Mouse (Mus musculus): ENCODE data around the gene Gm4307. TPM values are rescaled to one million over a fixed set of nuclear protein-coding genes. Genes with fewer than 3 reads are reported as not detected.
"Not testable (repeated sequence)": the region's sequence is repeated elsewhere in the genome, so short reads cannot be mapped to it uniquely, and the experiment has no call there.

Gm4307 gene
- not detected in 2 replicates for polyA plus RNA-seq (2015; fragmentation: Nextera tagmentation; extraction: Ambion mirVana)

DNA sequence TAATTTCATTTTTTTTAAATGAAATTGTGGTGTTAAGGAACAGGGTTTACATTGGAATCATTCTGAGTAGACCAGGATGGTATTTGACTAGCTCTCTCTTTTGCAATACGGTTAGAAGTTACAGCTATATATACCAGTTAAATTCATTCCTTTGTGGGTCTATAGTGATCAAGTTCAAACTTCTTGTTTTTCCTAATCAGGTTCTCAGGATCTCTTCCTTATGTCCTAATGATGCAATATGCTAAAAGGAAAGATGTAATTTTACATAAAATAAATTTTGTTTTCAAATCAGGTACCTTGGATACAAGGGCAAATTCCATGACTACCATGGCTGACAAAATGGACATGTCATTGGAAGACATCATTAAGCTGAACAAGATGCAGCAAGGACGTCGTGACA is at the start of gene Gm4307:
Gene Gm4307 (plus strand): TSS at position 301 of the 400 bp plus-strand sequence.
- ATAC-seq (ENCODE audit: low FRiP score, low read depth); H3K4me1 ChIP-seq; H3K9me3 ChIP-seq; H3K27me3 ChIP-seq; H3K36me3 ChIP-seq; H3K4me2 ChIP-seq (replicated peaks); H3K9ac ChIP-seq; H3K27ac ChIP-seq; H3K4me3 ChIP-seq: not testable (repeated sequence)
- WGBS = no CpG with 5 or more reads among the region's 3 CpGs

DNA sequence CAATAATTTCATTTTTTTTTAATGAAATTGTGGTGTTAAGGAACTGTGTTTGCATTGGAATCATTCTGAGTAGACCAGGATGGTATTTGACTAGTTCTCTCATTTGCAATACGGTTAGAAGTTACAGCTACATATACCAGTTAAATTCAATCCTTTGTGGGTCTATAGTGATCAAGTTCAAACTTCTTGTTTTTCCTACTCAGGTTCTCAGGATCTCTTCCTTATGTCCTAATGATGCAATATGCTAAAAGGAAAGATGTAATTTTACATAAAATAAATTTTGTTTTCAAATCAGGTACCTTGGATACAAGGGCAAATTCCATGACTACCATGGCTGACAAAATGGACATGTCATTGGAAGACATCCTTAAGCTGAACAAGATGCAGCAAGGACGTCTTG is 25.8 kb upstream of the Gm4307 start, which contains the start of gene Gm4301:
Gene Gm4301 (plus strand): TSS at position 301 of the 400 bp plus-strand sequence.
- ATAC-seq (ENCODE audit: low FRiP score, low read depth) = not testable (repeated sequence)

DNA sequence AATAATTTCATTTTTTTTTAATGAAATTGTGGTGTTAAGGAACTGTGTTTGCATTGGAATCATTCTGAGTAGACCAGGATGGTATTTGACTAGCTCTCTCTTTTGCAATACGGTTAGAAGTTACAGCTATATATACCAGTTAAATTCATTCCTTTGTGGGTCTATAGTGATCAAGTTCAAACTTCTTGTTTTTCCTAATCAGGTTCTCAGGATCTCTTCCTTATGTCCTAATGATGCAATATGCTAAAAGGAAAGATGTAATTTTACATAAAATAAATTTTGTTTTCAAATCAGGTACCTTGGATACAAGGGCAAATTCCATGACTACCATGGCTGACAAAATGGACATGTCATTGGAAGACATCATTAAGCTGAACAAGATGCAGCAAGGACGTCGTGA is 20.6 kb upstream of the Gm4307 start, which contains the start of gene Gm4302:
Gene Gm4302 (plus strand): TSS at position 301 of the 400 bp plus-strand sequence.
- H3K27me3 ChIP-seq; H3K9me3 ChIP-seq; H3K4me2 ChIP-seq (replicated peaks); H3K36me3 ChIP-seq; H3K4me1 ChIP-seq; H3K27ac ChIP-seq; H3K9ac ChIP-seq; ATAC-seq (ENCODE audit: low FRiP score, low read depth); H3K4me3 ChIP-seq: not testable (repeated sequence)
- WGBS = no CpG with 5 or more reads among the region's 3 CpGs

More for the DNA sequence above, 25.8 kb upstream of the Gm4307 start, which contains the start of gene Gm4301:
- not testable (repeated sequence) for H3K27me3 ChIP-seq; H3K4me3 ChIP-seq; H3K9ac ChIP-seq; H3K36me3 ChIP-seq; H3K27ac ChIP-seq; H3K4me1 ChIP-seq; H3K4me2 ChIP-seq (replicated peaks); H3K9me3 ChIP-seq
- no CpG with 5 or more reads among the region's 2 CpGs for WGBS

DNA sequence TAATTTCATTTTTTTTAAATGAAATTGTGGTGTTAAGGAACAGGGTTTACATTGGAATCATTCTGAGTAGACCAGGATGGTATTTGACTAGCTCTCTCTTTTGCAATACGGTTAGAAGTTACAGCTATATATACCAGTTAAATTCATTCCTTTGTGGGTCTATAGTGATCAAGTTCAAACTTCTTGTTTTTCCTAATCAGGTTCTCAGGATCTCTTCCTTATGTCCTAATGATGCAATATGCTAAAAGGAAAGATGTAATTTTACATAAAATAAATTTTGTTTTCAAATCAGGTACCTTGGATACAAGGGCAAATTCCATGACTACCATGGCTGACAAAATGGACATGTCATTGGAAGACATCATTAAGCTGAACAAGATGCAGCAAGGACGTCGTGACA is 15.5 kb upstream of the Gm4307 start, which contains the start of gene Gm4303:
Gene Gm4303 (plus strand): TSS at position 301 of the 400 bp plus-strand sequence.
- not testable (repeated sequence) for H3K4me2 ChIP-seq (replicated peaks); H3K27me3 ChIP-seq; H3K9ac ChIP-seq; H3K9me3 ChIP-seq; H3K27ac ChIP-seq; H3K4me1 ChIP-seq; ATAC-seq (ENCODE audit: low FRiP score, low read depth); H3K4me3 ChIP-seq; H3K36me3 ChIP-seq
- WGBS = no CpG with 5 or more reads among the region's 3 CpGs

DNA sequence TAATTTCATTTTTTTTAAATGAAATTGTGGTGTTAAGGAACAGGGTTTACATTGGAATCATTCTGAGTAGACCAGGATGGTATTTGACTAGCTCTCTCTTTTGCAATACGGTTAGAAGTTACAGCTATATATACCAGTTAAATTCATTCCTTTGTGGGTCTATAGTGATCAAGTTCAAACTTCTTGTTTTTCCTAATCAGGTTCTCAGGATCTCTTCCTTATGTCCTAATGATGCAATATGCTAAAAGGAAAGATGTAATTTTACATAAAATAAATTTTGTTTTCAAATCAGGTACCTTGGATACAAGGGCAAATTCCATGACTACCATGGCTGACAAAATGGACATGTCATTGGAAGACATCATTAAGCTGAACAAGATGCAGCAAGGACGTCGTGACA is 10.3 kb upstream of the Gm4307 start, which contains the start of gene Gm4305:
Gene Gm4305 (plus strand): TSS at position 301 of the 400 bp plus-strand sequence.
- not testable (repeated sequence) for H3K4me1 ChIP-seq; ATAC-seq (ENCODE audit: low FRiP score, low read depth); H3K9ac ChIP-seq; H3K9me3 ChIP-seq; H3K4me2 ChIP-seq (replicated peaks); H3K27me3 ChIP-seq; H3K4me3 ChIP-seq; H3K27ac ChIP-seq; H3K36me3 ChIP-seq
- WGBS = no CpG with 5 or more reads among the region's 3 CpGs

DNA sequence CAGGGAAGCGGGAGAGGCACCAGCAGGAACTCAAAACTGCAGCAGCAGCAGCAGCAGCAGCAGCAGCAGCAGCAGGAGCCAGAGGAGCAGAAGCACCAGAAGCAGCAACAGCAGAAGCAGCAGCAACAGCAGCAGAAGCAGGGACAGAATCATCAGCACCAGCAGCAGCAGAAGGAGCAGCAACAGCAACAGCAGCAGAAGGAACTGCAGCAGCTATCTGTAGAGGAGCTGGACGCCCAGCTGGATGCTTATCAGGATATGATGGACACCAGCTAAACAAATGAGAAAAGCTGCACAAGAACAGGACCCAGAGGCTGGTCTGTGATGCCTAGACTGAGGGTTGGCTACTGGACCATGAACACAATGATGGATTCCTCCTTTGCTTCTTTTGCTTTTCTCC is 4.3 kb upstream of the Gm4307 start:
- not testable (repeated sequence) for H3K4me1 ChIP-seq; ATAC-seq (ENCODE audit: low FRiP score, low read depth); H3K4me2 ChIP-seq (replicated peaks); H3K4me3 ChIP-seq; H3K27ac ChIP-seq; H3K9me3 ChIP-seq; H3K27me3 ChIP-seq; H3K9ac ChIP-seq; H3K36me3 ChIP-seq
- 82% methylated on average over 2 of the region's 2 CpGs for WGBS

DNA sequence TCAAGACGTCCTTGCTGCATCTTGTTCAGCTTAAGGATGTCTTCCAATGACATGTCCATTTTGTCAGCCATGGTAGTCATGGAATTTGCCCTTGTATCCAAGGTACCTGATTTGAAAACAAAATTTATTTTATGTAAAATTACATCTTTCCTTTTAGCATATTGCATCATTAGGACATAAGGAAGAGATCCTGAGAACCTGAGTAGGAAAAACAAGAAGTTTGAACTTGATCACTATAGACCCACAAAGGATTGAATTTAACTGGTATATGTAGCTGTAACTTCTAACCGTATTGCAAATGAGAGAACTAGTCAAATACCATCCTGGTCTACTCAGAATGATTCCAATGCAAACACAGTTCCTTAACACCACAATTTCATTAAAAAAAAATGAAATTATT is 21.3 kb downstream of the Gm4307 start, which contains the start of gene Gm4312:
Gene Gm4312 (minus strand): TSS at position 101 of the 400 bp plus-strand sequence.
- H3K4me1 ChIP-seq; H3K9me3 ChIP-seq; ATAC-seq (ENCODE audit: low FRiP score, low read depth); H3K36me3 ChIP-seq; H3K27me3 ChIP-seq; H3K4me3 ChIP-seq; H3K4me2 ChIP-seq (replicated peaks); H3K27ac ChIP-seq; H3K9ac ChIP-seq: not testable (repeated sequence)
- WGBS = no CpG with 5 or more reads among the region's 2 CpGs

DNA sequence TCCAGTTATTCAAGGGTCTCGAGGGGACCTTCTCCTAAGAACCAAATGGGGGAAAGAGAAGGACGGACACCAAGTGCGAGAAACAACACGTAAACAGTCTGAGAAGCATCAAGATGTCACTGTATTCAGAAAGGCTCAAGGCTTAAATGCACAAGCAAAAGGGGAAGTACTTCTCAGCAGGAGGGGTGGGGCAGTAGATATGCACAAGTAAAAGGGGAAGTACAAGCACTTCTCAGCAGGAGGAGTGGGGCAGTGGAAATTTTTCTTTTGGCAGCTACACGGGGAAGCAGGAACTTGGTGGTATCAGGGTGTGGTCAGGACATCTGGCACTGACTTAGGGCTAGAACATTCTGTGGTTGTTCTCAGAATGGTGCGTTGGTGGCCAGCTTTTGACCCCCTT is 41.2 kb downstream of the Gm4307 start:
- not testable (repeated sequence) for H3K36me3 ChIP-seq; H3K27ac ChIP-seq; H3K4me3 ChIP-seq; H3K9me3 ChIP-seq; H3K4me1 ChIP-seq; H3K27me3 ChIP-seq; ATAC-seq (ENCODE audit: low FRiP score, low read depth); H3K4me2 ChIP-seq (replicated peaks); H3K9ac ChIP-seq
- 83% methylated on average over 6 of the region's 6 CpGs for WGBS

Other genes starting within 250 kb of the Gm4307 start
- gene Gm4301, start 25.7 kb upstream of the Gm4307 start, polyA plus RNA-seq (2015; fragmentation: Nextera tagmentation; extraction: Ambion mirVana) = not detected in 2 replicates
- not detected in 2 replicates for gene Gm4302, start 20.5 kb upstream of the Gm4307 start, polyA plus RNA-seq (2015; fragmentation: Nextera tagmentation; extraction: Ambion mirVana)
- gene Gm4303, start 15.4 kb upstream of the Gm4307 start, polyA plus RNA-seq (2015; fragmentation: Nextera tagmentation; extraction: Ambion mirVana) = not detected in 2 replicates
- gene Gm4305, start 10.2 kb upstream of the Gm4307 start, polyA plus RNA-seq (2015; fragmentation: Nextera tagmentation; extraction: Ambion mirVana) = not detected in 2 replicates
- not detected in 2 replicates for gene Gm4312, start 21.2 kb downstream of the Gm4307 start, polyA plus RNA-seq (2015; fragmentation: Nextera tagmentation; extraction: Ambion mirVana)
- 21.4 and 22.9 TPM in 2 replicates for gene Tmtc3, start 126.0 kb downstream of the Gm4307 start, polyA plus RNA-seq (2015; fragmentation: Nextera tagmentation; extraction: Ambion mirVana)
- 5.6 and 6.3 TPM in 2 replicates for gene Cep290, start 126.2 kb downstream of the Gm4307 start, polyA plus RNA-seq (2015; fragmentation: Nextera tagmentation; extraction: Ambion mirVana)
- gene 4930430F08Rik, start 229.1 kb downstream of the Gm4307 start, polyA plus RNA-seq (2015; fragmentation: Nextera tagmentation; extraction: Ambion mirVana) = 7.9 and 9.0 TPM in 2 replicates
- gene 1700017N19Rik, start 229.1 kb downstream of the Gm4307 start, polyA plus RNA-seq (2015; fragmentation: Nextera tagmentation; extraction: Ambion mirVana) = not detected in 2 replicates